Mouse (Mus musculus) kidney, embryonic 14.5 days (tissue): ENCODE data around the gene Srsf3. TPM values are rescaled to one million over a fixed set of nuclear protein-coding genes. Genes with fewer than 3 reads are reported as not detected.
"Not testable (repeated sequence)": the region's sequence is repeated elsewhere in the genome, so short reads cannot be mapped to it uniquely, and the experiment has no call there.

Experiments used
- ATAC-seq: fragments of 200-750 bp; cut with Nextera tagmentation; 2 replicates; pipeline ENCODE4 v1.8.0; 2017; ENCODE audit warnings: moderate number of reproducible peaks, mild to moderate bottlenecking, moderate TSS enrichment, moderate library complexity; ENCODE audit not compliant: low FRiP score, low TSS enrichment
- H3K27ac ChIP-seq: fragments of 300-500 bp; sonication (generic); 2 replicates; pipeline ENCODE4 v1.5.1; 2014; ENCODE audit warnings: low read depth, mild to moderate bottlenecking, low read length, moderate library complexity, mixed read lengths
- H3K27me3 ChIP-seq: fragments of 300-500 bp; sonication (generic); 2 replicates; pipeline ENCODE4 v1.6.1; 2014; ENCODE audit warnings: mild to moderate bottlenecking, low read length; ENCODE audit not compliant: control insufficient read depth, insufficient read depth
- H3K36me3 ChIP-seq: fragments of 300-500 bp; sonication (generic); 2 replicates; pipeline ENCODE4 v1.6.1; 2014; ENCODE audit warnings: low read length, mixed read lengths; ENCODE audit not compliant: control insufficient read depth, insufficient read depth
- H3K4me1 ChIP-seq: fragments of 300-500 bp; sonication (generic); 2 replicates; pipeline ENCODE4 v1.6.1; 2014; ENCODE audit warnings: low read length, mixed read lengths; ENCODE audit not compliant: control insufficient read depth, insufficient read depth
- H3K4me2 ChIP-seq: fragments of 300-500 bp; sonication (generic); replicated peaks from 2 replicates; pipeline ENCODE4 v1.6.1; 2014; ENCODE audit warnings: low read depth, mild to moderate bottlenecking, low read length
- H3K4me3 ChIP-seq: fragments of 300-500 bp; sonication (generic); 2 replicates; pipeline ENCODE4 v1.5.1; 2014; ENCODE audit warnings: mild to moderate bottlenecking, low read length
- H3K9ac ChIP-seq: fragments of 300-500 bp; sonication (generic); 2 replicates; pipeline ENCODE4 v1.6.1; 2014; ENCODE audit warnings: low read depth, mild to moderate bottlenecking, low read length, moderate library complexity
- H3K9me3 ChIP-seq: fragments of 300-500 bp; sonication (generic); 2 replicates; pipeline ENCODE4 v1.6.1; 2016; ENCODE audit warnings: low read length; ENCODE audit not compliant: control insufficient read depth
- WGBS: fragments of 180-500 bp; shearing (Covaris S2); extraction: QIAGEN DNeasy Blood & Tissue Kit; methylation state at CpG from one replicate; pipeline ENCODE4 v1.1.7; 2014; 5-methylcytosine and 5-hydroxymethylcytosine counted together
- polyA plus RNA-seq: library from polyadenylated mRNA; unstranded; fragments of >200 nt; fragmentation: Nextera tagmentation; extraction: Ambion mirVana; gene quantifications from 2 replicates; pipeline ENCODE4 v1.2.1, GENCODE M21; 2014

The Srsf3 gene
- polyA plus RNA-seq, 1 experiment from 2014 or later = 691 TPM

GRCm38 (mm10) chr17:28993004-28993403 lies 39.4 kb upstream of the Srsf3 start:
- H3K9ac ChIP-seq, H3K27me3 ChIP-seq, H3K9me3 ChIP-seq, ATAC-seq, H3K27ac ChIP-seq, H3K4me1 ChIP-seq, H3K4me2 ChIP-seq, H3K4me3 ChIP-seq: not testable (repeated sequence)
- peaks cover 48% of the 10 kb centered on the region for H3K36me3 ChIP-seq
- 94% methylated on average over 1 of the region's 1 CpGs for WGBS

- Histone ChIP-seq H3K36me3 (peaks cover 54% of the 10 kb centered on the region), H3K27me3 (no peaks in the 10 kb centered on the region), H3K4me2 (no peak overlapping the region), H3K27ac (no peak overlapping the region), H3K4me1 (no peaks in the 10 kb centered on the region), H3K9me3 (no peaks in the 10 kb centered on the region), H3K9ac (no peak overlapping the region), H3K4me3 (no peak overlapping the region)
- no peak for ATAC-seq
- WGBS = 90% methylated on average over 4 of the region's 4 CpGs
Measured at GRCm38 (mm10) chr17:28994615-28995014, 37.8 kb upstream of the Srsf3 start.

- Histone ChIP-seq H3K4me3 (no peak overlapping the region), H3K9ac (no peak overlapping the region), H3K9me3 (no peaks in the 10 kb centered on the region), H3K36me3 (peaks cover 43% of the 10 kb centered on the region), H3K27ac (no peak overlapping the region), H3K27me3 (no peaks in the 10 kb centered on the region), H3K4me1 (no peaks in the 10 kb centered on the region; the same call in 1 of the 2 replicates), H3K4me2 (no peak overlapping the region)
- no peak for ATAC-seq
- WGBS = 89% methylated on average over 6 of the region's 6 CpGs
Measured at GRCm38 (mm10) chr17:29000465-29000864, 32.0 kb upstream of the Srsf3 start.

- no peak overlapping the region for H3K4me3 ChIP-seq
- WGBS = 78% methylated on average over 1 of the region's 1 CpGs
- H3K9ac ChIP-seq = no peak overlapping the region
Measured at GRCm38 (mm10) chr17:29003740-29004139, 28.7 kb upstream of the Srsf3 start.

GRCm38 (mm10) chr17:29005002-29005401 lies 27.4 kb upstream of the Srsf3 start:
- no peak overlapping the region for H3K27ac ChIP-seq
- no peaks in the 10 kb centered on the region for H3K9me3 ChIP-seq
- peaks cover 3% of the 10 kb centered on the region for H3K4me1 ChIP-seq
- ATAC-seq = no peak
- H3K27me3 ChIP-seq = no peaks in the 10 kb centered on the region
- H3K4me3 ChIP-seq = no peak overlapping the region
- 92% methylated on average over 3 of the region's 3 CpGs for WGBS
- H3K9ac ChIP-seq = no peak overlapping the region
- H3K4me2 ChIP-seq = no peak overlapping the region
- peaks cover 10% of the 10 kb centered on the region for H3K36me3 ChIP-seq

More at GRCm38 (mm10) chr17:29003740-29004139, 28.7 kb upstream of the Srsf3 start:
- Histone ChIP-seq H3K4me1 (peaks cover 3% of the 10 kb centered on the region), H3K9me3 (no peaks in the 10 kb centered on the region), H3K4me2 (no peak overlapping the region), H3K27ac (no peak overlapping the region), H3K27me3 (no peaks in the 10 kb centered on the region), H3K36me3 (peaks cover 22% of the 10 kb centered on the region)
- ATAC-seq = no peak

GRCm38 (mm10) chr17:29006812-29007211 lies 25.6 kb upstream of the Srsf3 start:
- peak overlapping the region; percentile 86 for H3K4me2 ChIP-seq
- 6% methylated on average over 7 of the region's 7 CpGs for WGBS
- H3K4me3 ChIP-seq = peak overlapping the region; percentile 98
- ATAC-seq = no peak
- no peaks in the 10 kb centered on the region for H3K36me3 ChIP-seq
- H3K27ac ChIP-seq = peak overlapping the region; percentile 87; the same call in 1 of the 2 replicates
- H3K4me1 ChIP-seq = peaks cover 3% of the 10 kb centered on the region
- H3K27me3 ChIP-seq = no peaks in the 10 kb centered on the region
- no peaks in the 10 kb centered on the region for H3K9me3 ChIP-seq
- H3K9ac ChIP-seq = peak overlapping the region; percentile 90

GRCm38 (mm10) chr17:29007243-29007640 lies 25.2 kb upstream of the Srsf3 start:
- H3K4me3 ChIP-seq = peak overlapping the region; percentile 98
- H3K27me3 ChIP-seq = no peaks in the 10 kb centered on the region
- peak overlapping the region; percentile 90 for H3K9ac ChIP-seq
- H3K9me3 ChIP-seq = no peaks in the 10 kb centered on the region
- peaks cover 3% of the 10 kb centered on the region for H3K4me1 ChIP-seq
- ATAC-seq = no peak
- H3K4me2 ChIP-seq = peak overlapping the region; percentile 86
- no peaks in the 10 kb centered on the region for H3K36me3 ChIP-seq
- peak overlapping the region; percentile 87 for H3K27ac ChIP-seq
- under 1% methylated on average over 19 of the region's 19 CpGs for WGBS

- WGBS = under 1% methylated on average over 55 of the region's 65 CpGs
- Histone ChIP-seq H3K4me1 (peaks cover 3% of the 10 kb centered on the region), H3K9me3 (no peaks in the 10 kb centered on the region), H3K36me3 (no peaks in the 10 kb centered on the region), H3K27ac (peak within 1 kb of the TSS; percentile 87), H3K4me3 (peak within 1 kb of the TSS; percentile 98), H3K27me3 (no peaks in the 10 kb centered on the region), H3K9ac (peak within 1 kb of the TSS; percentile 90), H3K4me2 (peak within 1 kb of the TSS; percentile 86)
- ATAC-seq = peak; percentile 96
Measured at GRCm38 (mm10) chr17:29007641-29008325, 24.6 kb upstream of the Srsf3 start, which contains the start of gene Stk38. TSS of gene Stk38 (minus strand) at chr17:29007995.

- H3K9ac ChIP-seq = peak overlapping the region; percentile 90
- no peaks in the 10 kb centered on the region for H3K36me3 ChIP-seq
- peak overlapping the region; percentile 51 for H3K4me2 ChIP-seq
- H3K4me3 ChIP-seq = peak overlapping the region; percentile 98
- H3K27me3 ChIP-seq = no peaks in the 10 kb centered on the region
- H3K4me1 ChIP-seq = peaks cover 3% of the 10 kb centered on the region
- no peak for ATAC-seq
- H3K9me3 ChIP-seq = no peaks in the 10 kb centered on the region
- peak overlapping the region; percentile 87 for H3K27ac ChIP-seq
- WGBS = 16% methylated on average over 8 of the region's 8 CpGs
Measured at GRCm38 (mm10) chr17:29008326-29008650, 24.1 kb upstream of the Srsf3 start.
